Mouse (Mus musculus) embryonic facial prominence, embryonic 10.5 days (tissue): ENCODE results near the gene Mgmt. TPM values are rescaled to one million over a fixed set of nuclear protein-coding genes. Genes with fewer than 3 reads are reported as not detected.

Experiments used
- DNase-seq: peaks from one replicate; pipeline ENCODE4 v3.0.0-alpha.2; 2017; ENCODE audit warnings: low spot score
- H3K27ac ChIP-seq: fragments of 300-500 bp; sonication (generic); replicated peaks from 2 replicates; pipeline ENCODE4 v1.5.1; 2016; ENCODE audit warnings: mild to moderate bottlenecking
- H3K27me3 ChIP-seq: fragments of 300-500 bp; sonication (generic); replicated peaks from 2 replicates; pipeline ENCODE4 v1.6.1; 2016; ENCODE audit warnings: low read depth, mild to moderate bottlenecking; ENCODE audit not compliant: poor library complexity, severe bottlenecking
- H3K36me3 ChIP-seq: fragments of 300-500 bp; sonication (generic); replicated peaks from 2 replicates; pipeline ENCODE4 v1.6.1; 2016; ENCODE audit warnings: mild to moderate bottlenecking, moderate library complexity
- H3K4me1 ChIP-seq: fragments of 300-500 bp; sonication (generic); 2 replicates; pipeline ENCODE4 v1.6.1; 2016
- H3K4me3 ChIP-seq: fragments of 300-500 bp; sonication (generic); 2 replicates; pipeline ENCODE4 v1.5.1; 2016; ENCODE audit warnings: mild to moderate bottlenecking, moderate library complexity
- H3K9me3 ChIP-seq: fragments of 300-500 bp; sonication (generic); 2 replicates; pipeline ENCODE4 v1.6.1; 2016; ENCODE audit warnings: mild to moderate bottlenecking
- WGBS: fragments of 180-500 bp; shearing (Covaris S2); methylation state at CpG from one replicate; pipeline ENCODE4 v1.1.7; 2016; 5-methylcytosine and 5-hydroxymethylcytosine counted together
- polyA plus RNA-seq: library from polyadenylated mRNA; unstranded; fragments of >200 nt; fragmentation: Nextera tagmentation; extraction: Ambion mirVana; gene quantifications from 2 replicates; pipeline ENCODE4 v1.2.1, GENCODE M21; 2016

The Mgmt gene
- polyA plus RNA-seq, 1 experiment from 2014 or later, result 5.8 TPM

DNA sequence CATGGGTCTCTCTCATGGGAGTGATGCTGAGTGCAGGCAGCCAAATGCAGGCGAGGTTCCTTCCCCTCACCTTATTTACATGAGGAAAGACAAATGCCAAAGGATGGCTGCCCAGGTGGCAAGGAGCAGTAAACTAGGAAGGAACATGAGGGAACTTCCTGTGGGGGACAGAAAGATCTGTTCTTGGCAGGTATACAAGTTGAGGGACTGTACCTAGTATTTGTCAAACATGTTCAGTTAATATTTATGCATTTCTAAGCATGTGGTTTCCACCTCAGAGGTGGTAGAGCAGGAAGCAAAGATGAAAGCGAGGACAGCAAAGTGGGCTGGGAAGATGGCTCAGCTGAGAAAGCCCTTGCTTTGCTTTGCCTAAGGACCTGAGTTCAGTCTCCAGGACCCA lies 260.2 kb downstream of the Mgmt start:
- WGBS, result 63% methylated on average over 2 of the region's 2 CpGs
- H3K27ac ChIP-seq, result no peak overlapping the region
- H3K4me1 ChIP-seq, result no peaks in the 10 kb centered on the region; the same call in 1 of the 2 replicates
- no peaks in the 10 kb centered on the region for H3K9me3 ChIP-seq
- H3K27me3 ChIP-seq, result no peaks in the 10 kb centered on the region
- no peaks in the 10 kb centered on the region for H3K36me3 ChIP-seq
- no peak overlapping the region for H3K4me3 ChIP-seq
- no peak for DNase-seq

DNA sequence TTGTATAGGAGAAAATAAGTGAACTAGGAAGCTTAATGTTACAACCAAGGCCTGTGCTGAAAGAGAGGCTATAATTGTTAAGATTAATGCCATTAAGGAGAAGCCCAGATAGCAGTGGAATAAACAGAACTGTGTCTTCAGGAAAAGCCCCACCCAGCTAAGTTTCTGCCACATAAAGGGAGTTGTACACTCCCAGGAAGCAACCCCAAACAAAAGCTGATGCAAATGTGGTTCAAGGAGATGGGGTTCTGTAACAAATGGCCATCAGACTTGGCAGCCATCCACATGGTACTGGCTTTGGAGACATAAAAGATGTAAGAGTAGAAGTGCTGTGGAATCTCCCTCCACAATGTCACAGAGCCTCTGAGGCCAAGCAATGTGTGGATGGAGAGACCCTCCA lies 264.7 kb downstream of the Mgmt start:
- DNase-seq, result no peak
- Histone ChIP-seq H3K27me3 (no peaks in the 10 kb centered on the region), H3K36me3 (no peaks in the 10 kb centered on the region), H3K9me3 (no peaks in the 10 kb centered on the region), H3K4me3 (no peak overlapping the region), H3K4me1 (peaks cover 3% of the 10 kb centered on the region; the same call in 1 of the 2 replicates), H3K27ac (no peak overlapping the region)

DNA sequence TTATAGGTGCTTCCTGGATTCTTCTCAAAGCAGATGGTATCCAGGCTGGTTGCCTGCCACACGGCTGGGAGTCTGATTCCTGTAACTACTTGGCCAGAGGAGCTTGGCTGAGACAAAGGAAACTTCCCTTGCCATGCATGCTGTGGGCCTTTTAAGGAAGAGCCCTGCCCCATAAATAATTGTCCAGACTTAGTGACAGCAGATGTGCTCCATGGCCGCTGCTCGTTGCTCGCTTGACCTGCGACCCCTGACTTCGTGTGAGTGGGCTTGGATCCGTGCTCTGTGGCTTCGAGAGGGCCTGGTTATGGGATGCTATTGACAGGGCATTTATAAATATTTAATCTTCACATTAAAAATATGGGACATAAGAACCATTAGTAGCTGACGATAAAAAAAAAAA lies 277.9 kb downstream of the Mgmt start:
- Histone ChIP-seq H3K36me3 (no peaks in the 10 kb centered on the region), H3K4me3 (no peak overlapping the region), H3K27ac (0 out of 2 replicates have a peak overlapping the region, but pooled peaks have one; percentile 15), H3K27me3 (no peaks in the 10 kb centered on the region), H3K4me1 (peaks cover 11% of the 10 kb centered on the region), H3K9me3 (peaks cover 4% of the 10 kb centered on the region)
- 46% methylated on average over 9 of the region's 9 CpGs for WGBS
- DNase-seq, result no peak
